Mouse (Mus musculus) gastrocnemius, adult 2 months (tissue): ENCODE results near the gene Zcwpw1. TPM values are rescaled to one million over a fixed set of nuclear protein-coding genes. Genes with fewer than 3 reads are reported as not detected.
A peak's percentile ranks its signal among the peaks of the same experiment; 100 is the strongest.
"Not testable (repeated sequence)": the region's sequence is repeated elsewhere in the genome, so short reads cannot be mapped to it uniquely, and the experiment has no call there.

Source experiments
- DNase-seq: peaks from one replicate; pipeline ENCODE4 v3.0.0; 2022
- H3K27ac ChIP-seq: fragments of 200-600 bp; 2 replicates; pipeline ENCODE4 v1.8.1; 2022; ENCODE audit warnings: mild to moderate bottlenecking
- H3K4me3 ChIP-seq: fragments of 200-600 bp; 2 replicates; pipeline ENCODE4 v1.8.1; 2022; ENCODE audit warnings: mild to moderate bottlenecking, moderate library complexity
- CTCF ChIP-seq: fragments of 200-600 bp; IDR thresholded peaks from 2 replicates; pipeline ENCODE4 v1.8.1; 2022; ENCODE audit warnings: antibody characterized with exemption, mild to moderate bottlenecking, moderate library complexity
- intact Hi-C: fragments of 180-260 bp; cut with DNase I; formaldehyde crosslinking; loops from one replicate; pipeline ENCODE4 v1.15.1; 2025
- total RNA-seq, 2 experiments: library from RNA; stranded (reverse); gene quantifications; 2 replicates each; pipeline ENCODE4 v1.2.3; 2021

Gene Zcwpw1
- total RNA-seq, 2 experiments from 2014 or later: 0.20 to 0.39 TPM

GRCm38 (mm10) chr5:137746851-137747325, 40.7 kb upstream of the Zcwpw1 start:
- TF ChIP-seq CTCF: no peak
- H3K27ac ChIP-seq: peak overlapping the region; percentile 91
- peak; percentile 56 for DNase-seq
- intact Hi-C loops: loop anchor here (10.0 kb wide), 1 partner anchor 242 kb away; the partner anchor contains the start of gene Pop7
- H3K4me3 ChIP-seq: peak overlapping the region; percentile 76

- DNase-seq: peak; percentile 68
- Histone ChIP-seq H3K4me3 (peak overlapping the region; percentile 76), H3K27ac (peak overlapping the region; percentile 91)
- TF ChIP-seq CTCF: 0 out of 2 replicates have a peak, but pooled peaks have one; percentile 2
- intact Hi-C loops: loop anchor here (10.0 kb wide), 1 partner anchor 243 kb away; the partner anchor contains the start of gene Pop7
These were observed 40.2 kb upstream of the Zcwpw1 start for GRCm38 (mm10) chr5:137747326-137747961.

GRCm38 (mm10) chr5:137748130-137748770, 39.3 kb upstream of the Zcwpw1 start:
- no peak for TF ChIP-seq CTCF
- DNase-seq: no peak
- H3K4me3 ChIP-seq: peak overlapping the region; percentile 76
- intact Hi-C loops: loop anchor here (10.0 kb wide), 1 partner anchor 243 kb away; the partner anchor contains the start of gene Pop7
- H3K27ac ChIP-seq: peak overlapping the region; percentile 91

GRCm38 (mm10) chr5:137749196-137749836, 38.3 kb upstream of the Zcwpw1 start:
- Histone ChIP-seq H3K27ac (peak overlapping the region; percentile 82), H3K4me3 (peak overlapping the region; percentile 76)
- intact Hi-C loops: loop anchor here (10.0 kb wide), 1 partner anchor 245 kb away; the partner anchor contains the start of gene Pop7
- TF ChIP-seq CTCF: no peak
- no peak for DNase-seq

GRCm38 (mm10) chr5:137750212-137750611, 37.4 kb upstream of the Zcwpw1 start:
- DNase-seq, intact Hi-C loops, H3K4me3 ChIP-seq: not testable (repeated sequence)
- peak overlapping the region; percentile 76 for H3K27ac ChIP-seq

- intact Hi-C loops: no loop called here
- H3K4me3 ChIP-seq: no peak overlapping the region
These were observed 36.2 kb upstream of the Zcwpw1 start for GRCm38 (mm10) chr5:137751221-137751887.

GRCm38 (mm10) chr5:137751988-137752387, 35.6 kb upstream of the Zcwpw1 start:
- intact Hi-C loops: no loop called here
- peak; percentile 7 for DNase-seq
- Histone ChIP-seq H3K27ac (peak overlapping the region; percentile 76), H3K4me3 (no peak overlapping the region)
- no peak for TF ChIP-seq CTCF

More at GRCm38 (mm10) chr5:137751221-137751887, 36.2 kb upstream of the Zcwpw1 start:
- peak overlapping the region; percentile 76 for H3K27ac ChIP-seq
- DNase-seq: no peak
- no peak for TF ChIP-seq CTCF

GRCm38 (mm10) chr5:137753111-137753832, 34.3 kb upstream of the Zcwpw1 start:
- no peak for TF ChIP-seq CTCF
- peak overlapping the region; percentile 13; the same call in 1 of the 2 replicates for H3K4me3 ChIP-seq
- DNase-seq: peak; percentile 41
- intact Hi-C loops: no loop called here
- H3K27ac ChIP-seq: peak overlapping the region; percentile 76

- no peak for DNase-seq
- no peak overlapping the region for H3K4me3 ChIP-seq
- TF ChIP-seq CTCF: no peak
- intact Hi-C loops: loop anchor here (5.0 kb wide), 2 partner anchors 173 to 273 kb away; no protein-coding TSS in a partner anchor
- H3K27ac ChIP-seq: peak overlapping the region; percentile 46
These were observed 32.2 kb upstream of the Zcwpw1 start for GRCm38 (mm10) chr5:137755425-137755824.

- no peak for DNase-seq
- TF ChIP-seq CTCF: no peak
- Histone ChIP-seq H3K4me3 (no peak overlapping the region), H3K27ac (peak overlapping the region; percentile 2)
- intact Hi-C loops: loop anchor here (5.0 kb wide), 2 partner anchors 174 to 274 kb away; no protein-coding TSS in a partner anchor
These were observed 31.5 kb upstream of the Zcwpw1 start for GRCm38 (mm10) chr5:137756106-137756505.

GRCm38 (mm10) chr5:137756882-137757661, 30.5 kb upstream of the Zcwpw1 start:
- peak; percentile 97 for TF ChIP-seq CTCF
- Histone ChIP-seq H3K27ac (peak overlapping the region; percentile 67), H3K4me3 (no peak overlapping the region)
- peak; percentile 88 for DNase-seq
- intact Hi-C loops: loop anchor here (1.0 to 5.0 kb wide), 3 partner anchors 100 to 275 kb away; no protein-coding TSS in a partner anchor
